Mouse (Mus musculus) lung, postnatal 0 days (tissue): ENCODE measurements around the gene Pth2.

ENCODE experiments used
- CTCF ChIP-seq: IDR thresholded peaks from 2 replicates; pipeline ENCODE4 v1.5.1; 2016; ENCODE audit warnings: antibody characterized with exemption, mild to moderate bottlenecking
- EP300 ChIP-seq: IDR thresholded peaks from 2 replicates; pipeline ENCODE4 v1.6.1; 2016; ENCODE audit warnings: antibody characterized with exemption, mild to moderate bottlenecking, control low read depth

DNA sequence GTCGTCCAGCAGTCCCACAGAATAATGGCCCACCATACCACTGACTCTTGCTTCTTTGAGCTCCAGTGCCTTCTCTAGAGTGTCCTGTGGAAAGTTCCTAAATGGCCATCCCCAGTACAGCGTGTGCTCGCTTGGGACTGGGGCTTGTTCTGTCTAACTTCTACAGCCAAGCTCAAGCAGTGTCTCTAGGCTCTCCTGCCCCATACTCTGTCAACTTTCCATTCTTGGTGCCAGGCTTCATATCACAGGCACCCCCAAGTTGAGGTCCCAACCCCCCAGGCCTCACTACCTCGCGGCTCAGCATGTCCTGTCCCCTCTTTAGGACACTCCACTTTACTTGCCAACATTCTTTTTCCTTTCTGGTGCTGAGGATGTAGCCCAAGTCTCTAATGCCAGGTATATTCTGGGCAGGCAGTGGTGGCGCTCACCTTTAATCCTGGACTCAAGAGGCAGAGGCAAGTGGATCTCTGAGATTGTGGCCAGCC is 20.4 kb upstream of the Pth2 start:
- TF ChIP-seq CTCF (no peak), EP300 (no peak)
